Mouse (Mus musculus) lung, postnatal 0 days (tissue): ENCODE results near the gene Sst. TPM values are rescaled to one million over a fixed set of nuclear protein-coding genes. Genes with fewer than 3 reads are reported as not detected.
"Not testable (repeated sequence)": the region's sequence is repeated elsewhere in the genome, so short reads cannot be mapped to it uniquely, and the experiment has no call there.

Experiments used
- ATAC-seq: fragments of 200-750 bp; cut with Nextera tagmentation; 2 replicates; pipeline ENCODE4 v1.8.0; 2017; ENCODE audit warnings: moderate library complexity
- DNase-seq: peaks from one replicate; pipeline ENCODE4 v3.0.0-alpha.2; 2016; ENCODE audit warnings: low spot score
- H3K27ac ChIP-seq: fragments of 300-500 bp; sonication (generic); 2 replicates; pipeline ENCODE4 v1.5.1; 2014; ENCODE audit warnings: antibody characterized with exemption, mild to moderate bottlenecking, low read length, mixed read lengths
- H3K27me3 ChIP-seq: fragments of 300-500 bp; sonication (generic); replicated peaks from 2 replicates; pipeline ENCODE4 v1.6.1; 2014; ENCODE audit warnings: low read length, mixed read lengths; ENCODE audit not compliant: insufficient read depth
- H3K36me3 ChIP-seq: fragments of 300-500 bp; sonication (generic); 2 replicates; pipeline ENCODE4 v1.6.1; 2014; ENCODE audit warnings: low read length, mixed read lengths; ENCODE audit not compliant: insufficient read depth
- H3K4me1 ChIP-seq: fragments of 300-500 bp; sonication (generic); 2 replicates; pipeline ENCODE4 v1.6.1; 2014; ENCODE audit warnings: antibody characterized with exemption, low read depth, low read length, mixed read lengths; ENCODE audit not compliant: insufficient read depth
- H3K4me2 ChIP-seq: fragments of 300-500 bp; sonication (generic); replicated peaks from 2 replicates; pipeline ENCODE4 v1.6.1; 2014; ENCODE audit warnings: low read depth, mild to moderate bottlenecking, low read length, moderate library complexity, mixed read lengths
- H3K4me3 ChIP-seq: fragments of 300-500 bp; sonication (generic); 2 replicates; pipeline ENCODE4 v1.5.1; 2014; ENCODE audit warnings: low read depth, low read length
- H3K9ac ChIP-seq: fragments of 300-500 bp; sonication (generic); replicated peaks from 2 replicates; pipeline ENCODE4 v1.6.1; 2014; ENCODE audit warnings: low read depth, mild to moderate bottlenecking
- H3K9me3 ChIP-seq: fragments of 300-500 bp; sonication (generic); 2 replicates; pipeline ENCODE4 v1.6.1; 2016; ENCODE audit warnings: low read length, mixed read lengths
- CTCF ChIP-seq: IDR thresholded peaks from 2 replicates; pipeline ENCODE4 v1.5.1; 2016; ENCODE audit warnings: antibody characterized with exemption, mild to moderate bottlenecking
- EP300 ChIP-seq: IDR thresholded peaks from 2 replicates; pipeline ENCODE4 v1.6.1; 2016; ENCODE audit warnings: antibody characterized with exemption, mild to moderate bottlenecking, control low read depth
- WGBS: fragments of 180-500 bp; shearing (Covaris S2); extraction: QIAGEN DNeasy Blood & Tissue Kit; methylation state at CpG from one replicate; pipeline ENCODE4 v1.1.7; 2014; 5-methylcytosine and 5-hydroxymethylcytosine counted together
- polyA plus RNA-seq: library from polyadenylated mRNA; unstranded; fragments of >200 nt; fragmentation: Nextera tagmentation; extraction: Ambion mirVana; gene quantifications from 2 replicates; pipeline ENCODE4 v1.2.1, GENCODE M21; 2015

Gene Sst
- polyA plus RNA-seq, 1 experiment from 2014 or later: not detected

- no peak for DNase-seq
- 80% methylated on average over 1 of the region's 1 CpGs for WGBS
- no peaks in the 10 kb centered on the region for H3K9me3 ChIP-seq
These were observed 32.1 kb upstream of the Sst start for GRCm38 (mm10) chr16:23922906-23923305.

GRCm38 (mm10) chr16:23921697-23922096 lies 30.9 kb upstream of the Sst start:
- Histone ChIP-seq H3K4me3 (no peak overlapping the region), H3K4me1 (no peaks in the 10 kb centered on the region), H3K9ac (no peak overlapping the region), H3K27ac (no peak overlapping the region), H3K27me3 (no peaks in the 10 kb centered on the region), H3K4me2 (no peak overlapping the region), H3K36me3 (no peaks in the 10 kb centered on the region), H3K9me3 (no peaks in the 10 kb centered on the region)
- WGBS: 52% methylated on average over 5 of the region's 5 CpGs
- no peak for TF ChIP-seq EP300
- no peak for TF ChIP-seq CTCF
- ATAC-seq (no peak), DNase-seq (no peak)

More at GRCm38 (mm10) chr16:23922906-23923305, 32.1 kb upstream of the Sst start:
- TF ChIP-seq EP300: no peak
- no peak for TF ChIP-seq CTCF
- Histone ChIP-seq H3K27ac (no peak overlapping the region), H3K4me3 (no peak overlapping the region), H3K27me3 (no peaks in the 10 kb centered on the region), H3K4me1 (no peaks in the 10 kb centered on the region), H3K4me2 (no peak overlapping the region), H3K36me3 (no peaks in the 10 kb centered on the region), H3K9ac (no peak overlapping the region)
- no peak for ATAC-seq

GRCm38 (mm10) chr16:23919418-23919817 lies 28.7 kb upstream of the Sst start:
- 82% methylated on average over 2 of the region's 2 CpGs for WGBS
- ATAC-seq (no peak), DNase-seq (no peak)
- Histone ChIP-seq H3K4me2 (no peak overlapping the region), H3K4me1 (no peaks in the 10 kb centered on the region), H3K36me3 (no peaks in the 10 kb centered on the region), H3K4me3 (no peak overlapping the region), H3K9ac (no peak overlapping the region), H3K27ac (no peak overlapping the region), H3K27me3 (no peaks in the 10 kb centered on the region), H3K9me3 (no peaks in the 10 kb centered on the region)
- TF ChIP-seq EP300 (no peak), CTCF (no peak)

GRCm38 (mm10) chr16:23913401-23913800 lies 22.6 kb upstream of the Sst start:
- H3K27ac ChIP-seq: no peak overlapping the region
- no peaks in the 10 kb centered on the region for H3K9me3 ChIP-seq
- H3K4me1 ChIP-seq: no peaks in the 10 kb centered on the region
- H3K36me3 ChIP-seq: no peaks in the 10 kb centered on the region
- TF ChIP-seq CTCF: no peak
- TF ChIP-seq EP300: no peak
- no peak overlapping the region for H3K9ac ChIP-seq
- DNase-seq (no peak), ATAC-seq (no peak)
- H3K27me3 ChIP-seq: no peaks in the 10 kb centered on the region
- peak overlapping the region; percentile 15; the same call in 1 of the 2 replicates for H3K4me2 ChIP-seq
- H3K4me3 ChIP-seq: no peak overlapping the region
- 22% methylated on average over 3 of the region's 3 CpGs for WGBS

- 33% methylated on average over 13 of the region's 13 CpGs for WGBS
- no peak for ATAC-seq
- Histone ChIP-seq H3K27ac (no peak overlapping the region), H3K27me3 (no peaks in the 10 kb centered on the region), H3K4me1 (no peaks in the 10 kb centered on the region), H3K36me3 (no peaks in the 10 kb centered on the region), H3K4me2 (peak overlapping the region; percentile 15), H3K4me3 (no peak overlapping the region), H3K9me3 (no peaks in the 10 kb centered on the region), H3K9ac (no peak overlapping the region)
- TF ChIP-seq EP300 (no peak), CTCF (no peak)
- DNase-seq: no peak
These were observed 22.0 kb upstream of the Sst start for GRCm38 (mm10) chr16:23912741-23913140.

GRCm38 (mm10) chr16:23909015-23909354 lies 18.2 kb upstream of the Sst start:
- not testable (repeated sequence) for DNase-seq, H3K4me3 ChIP-seq, H3K9me3 ChIP-seq, H3K9ac ChIP-seq, H3K36me3 ChIP-seq, H3K4me1 ChIP-seq, H3K4me2 ChIP-seq, H3K27ac ChIP-seq, ATAC-seq, H3K27me3 ChIP-seq
- 86% methylated on average over 3 of the region's 3 CpGs for WGBS

- H3K4me3 ChIP-seq, H3K27ac ChIP-seq, H3K36me3 ChIP-seq, H3K4me1 ChIP-seq, H3K27me3 ChIP-seq, H3K9ac ChIP-seq, ATAC-seq, H3K4me2 ChIP-seq, H3K9me3 ChIP-seq, DNase-seq: not testable (repeated sequence)
- WGBS: 79% methylated on average over 9 of the region's 9 CpGs
These were observed 17.6 kb upstream of the Sst start for GRCm38 (mm10) chr16:23908076-23909014.

- not testable (repeated sequence) for H3K4me2 ChIP-seq, H3K4me1 ChIP-seq, H3K9ac ChIP-seq, H3K9me3 ChIP-seq, H3K4me3 ChIP-seq, DNase-seq, H3K27me3 ChIP-seq, H3K36me3 ChIP-seq, H3K27ac ChIP-seq, ATAC-seq
- 77% methylated on average over 3 of the region's 3 CpGs for WGBS
These were observed 15.8 kb upstream of the Sst start for GRCm38 (mm10) chr16:23906586-23906985.
